Mouse (Mus musculus): ENCODE results near the gene Sin3a. TPM values are rescaled to one million over a fixed set of nuclear protein-coding genes. Genes with fewer than 3 reads are reported as not detected.

The Sin3a gene
- polyA plus RNA-seq (2015; fragmentation: Nextera tagmentation; extraction: Ambion mirVana) = 28.2 and 29.5 TPM in 2 replicates

DNA sequence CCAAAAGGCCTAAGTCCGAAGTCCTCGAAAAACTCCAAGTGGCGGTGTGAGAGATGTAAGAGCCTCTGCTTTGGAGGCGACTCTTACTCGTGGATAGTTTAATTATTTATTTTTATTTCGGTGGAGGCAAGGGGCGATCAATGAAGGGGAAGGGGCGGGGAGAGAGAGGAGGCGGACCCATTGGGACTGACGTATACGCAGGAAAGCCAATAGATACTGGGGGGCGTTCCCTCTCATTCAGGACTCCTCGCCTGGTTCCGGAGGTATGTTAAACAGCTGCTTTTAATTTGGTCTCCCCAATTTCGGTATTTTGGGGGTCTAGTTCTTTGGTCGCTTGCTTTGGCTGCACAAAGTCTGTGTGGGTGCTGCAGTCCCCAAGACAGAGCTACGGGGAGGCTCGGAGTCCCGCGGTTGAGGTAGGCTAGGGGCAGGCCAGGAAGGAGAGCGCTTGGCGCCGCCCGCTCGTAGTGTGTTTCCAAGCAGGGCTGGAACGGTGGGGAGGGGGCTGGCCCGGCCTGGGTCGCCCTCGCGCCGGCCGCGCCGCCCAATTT lies at the start of gene Sin3a:
TSS of gene Sin3a (plus strand) at position 240 of the 551 bp plus-strand sequence.
- H3K4me3 ChIP-seq (replicated peaks; ENCODE audit: low read length) = peak within 1 kb of the TSS; percentile 99
- H3K9ac ChIP-seq (replicated peaks; ENCODE audit: low read depth, low read length) = peak within 1 kb of the TSS; percentile 72
- H3K4me1 ChIP-seq (replicated peaks; ENCODE audit: control insufficient read depth, insufficient read depth, low read length) = peaks cover 22% of the 10 kb centered on the region
- H3K27ac ChIP-seq (ENCODE audit: low read length) = peak within 1 kb of the TSS; percentile 98
- no peak for ATAC-seq
- no peaks in the 10 kb centered on the region for H3K27me3 ChIP-seq (replicated peaks; ENCODE audit: control insufficient read depth, insufficient read depth, low read length)
- under 1% methylated on average over 34 of the region's 34 CpGs for WGBS
- no peaks in the 10 kb centered on the region for H3K9me3 ChIP-seq (ENCODE audit: control insufficient read depth, low read length)
- H3K36me3 ChIP-seq (ENCODE audit: control insufficient read depth, insufficient read depth) = no peaks in the 10 kb centered on the region
- peak within 1 kb of the TSS; percentile 82 for H3K4me2 ChIP-seq (ENCODE audit: low read length)

GRCm38 (mm10) chr9:57031756-57032155 lies 40.1 kb upstream of the Sin3a start:
- H3K27ac ChIP-seq (ENCODE audit: low read length) = no peak overlapping the region
- no peaks in the 10 kb centered on the region for H3K4me1 ChIP-seq (replicated peaks; ENCODE audit: control insufficient read depth, insufficient read depth, low read length)
- H3K9ac ChIP-seq (replicated peaks; ENCODE audit: low read depth, low read length) = no peak overlapping the region
- H3K36me3 ChIP-seq (ENCODE audit: control insufficient read depth, insufficient read depth) = peaks cover 21% of the 10 kb centered on the region
- ATAC-seq = no peak
- 97% methylated on average over 1 of the region's 1 CpGs for WGBS
- no peaks in the 10 kb centered on the region for H3K27me3 ChIP-seq (replicated peaks; ENCODE audit: control insufficient read depth, insufficient read depth, low read length)
- H3K9me3 ChIP-seq (ENCODE audit: control insufficient read depth, low read length) = no peaks in the 10 kb centered on the region; the same call in 1 of the 2 replicates
- H3K4me3 ChIP-seq (replicated peaks; ENCODE audit: low read length) = no peak overlapping the region
- no peak overlapping the region for H3K4me2 ChIP-seq (ENCODE audit: low read length)

- Histone ChIP-seq H3K9ac (replicated peaks; ENCODE audit: low read depth, low read length) (no peak overlapping the region), H3K4me2 (ENCODE audit: low read length) (no peak overlapping the region), H3K27ac (ENCODE audit: low read length) (no peak overlapping the region), H3K4me3 (replicated peaks; ENCODE audit: low read length) (no peak overlapping the region), H3K4me1 (replicated peaks; ENCODE audit: control insufficient read depth, insufficient read depth, low read length) (no peaks in the 10 kb centered on the region), H3K27me3 (replicated peaks; ENCODE audit: control insufficient read depth, insufficient read depth, low read length) (no peaks in the 10 kb centered on the region), H3K36me3 (ENCODE audit: control insufficient read depth, insufficient read depth) (peaks cover 9% of the 10 kb centered on the region), H3K9me3 (ENCODE audit: control insufficient read depth, low read length) (no peaks in the 10 kb centered on the region)
- WGBS = 92% methylated on average over 1 of the region's 1 CpGs
- no peak for ATAC-seq
These were observed 15.6 kb upstream of the Sin3a start for GRCm38 (mm10) chr9:57056237-57056636.

DNA sequence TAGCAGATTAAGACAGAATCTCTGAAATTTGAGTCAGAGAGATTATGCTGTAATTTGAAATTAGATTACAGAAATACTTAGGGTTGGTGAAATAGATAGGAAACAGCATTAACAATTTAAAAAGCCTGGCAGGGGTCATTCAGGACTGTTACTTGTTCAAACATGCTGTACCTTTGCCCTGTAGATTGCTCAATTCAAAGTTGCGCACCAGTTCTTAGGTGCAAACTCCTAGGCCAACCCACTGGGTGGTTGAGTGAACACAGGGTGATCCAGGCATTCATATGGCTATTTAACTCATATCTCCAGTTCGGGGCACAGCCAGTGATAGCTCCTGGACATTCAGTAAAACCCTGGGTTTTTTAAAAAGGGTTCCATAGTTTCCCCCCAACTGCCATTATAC lies 7.7 kb upstream of the Sin3a start:
- WGBS = 96% methylated on average over 2 of the region's 2 CpGs

DNA sequence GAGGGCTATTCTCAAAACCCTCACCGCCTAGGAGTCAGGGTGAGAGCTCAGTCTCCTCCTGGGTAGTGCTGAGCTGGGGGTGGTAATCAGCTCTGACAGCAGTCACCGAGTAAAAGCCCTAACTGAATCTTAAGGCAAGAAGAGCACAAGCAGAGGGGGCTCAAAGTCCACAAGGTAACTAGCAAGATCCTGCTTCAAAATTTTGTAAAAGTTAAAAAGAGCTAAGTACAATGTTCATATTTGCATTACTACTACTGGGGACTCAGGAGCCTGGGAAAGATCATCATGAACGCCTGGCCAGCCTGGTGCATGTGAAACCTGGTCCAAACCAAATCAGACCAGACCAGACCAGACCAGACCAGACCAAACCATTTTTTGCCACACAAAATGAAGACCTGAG lies 3.6 kb upstream of the Sin3a start:
- Histone ChIP-seq H3K4me3 (replicated peaks; ENCODE audit: low read length) (no peak overlapping the region), H3K4me1 (replicated peaks; ENCODE audit: control insufficient read depth, insufficient read depth, low read length) (peaks cover 6% of the 10 kb centered on the region), H3K27me3 (replicated peaks; ENCODE audit: control insufficient read depth, insufficient read depth, low read length) (no peaks in the 10 kb centered on the region), H3K4me2 (ENCODE audit: low read length) (no peak overlapping the region), H3K9me3 (ENCODE audit: control insufficient read depth, low read length) (no peaks in the 10 kb centered on the region), H3K36me3 (ENCODE audit: control insufficient read depth, insufficient read depth) (no peaks in the 10 kb centered on the region), H3K9ac (replicated peaks; ENCODE audit: low read depth, low read length) (no peak overlapping the region), H3K27ac (ENCODE audit: low read length) (no peak overlapping the region)
- no peak for ATAC-seq
- 69% methylated on average over 3 of the region's 3 CpGs for WGBS

More for the DNA sequence above, 7.7 kb upstream of the Sin3a start:
- H3K9me3 ChIP-seq (ENCODE audit: control insufficient read depth, low read length) = no peaks in the 10 kb centered on the region
- H3K36me3 ChIP-seq (ENCODE audit: control insufficient read depth, insufficient read depth) = peaks cover 5% of the 10 kb centered on the region; the same call in 1 of the 2 replicates
- no peak overlapping the region for H3K4me3 ChIP-seq (replicated peaks; ENCODE audit: low read length)
- H3K27me3 ChIP-seq (replicated peaks; ENCODE audit: control insufficient read depth, insufficient read depth, low read length) = no peaks in the 10 kb centered on the region
- no peak overlapping the region for H3K4me2 ChIP-seq (ENCODE audit: low read length)
- ATAC-seq = no peak
- H3K4me1 ChIP-seq (replicated peaks; ENCODE audit: control insufficient read depth, insufficient read depth, low read length) = no peaks in the 10 kb centered on the region
- no peak overlapping the region for H3K27ac ChIP-seq (ENCODE audit: low read length)
- no peak overlapping the region for H3K9ac ChIP-seq (replicated peaks; ENCODE audit: low read depth, low read length)

DNA sequence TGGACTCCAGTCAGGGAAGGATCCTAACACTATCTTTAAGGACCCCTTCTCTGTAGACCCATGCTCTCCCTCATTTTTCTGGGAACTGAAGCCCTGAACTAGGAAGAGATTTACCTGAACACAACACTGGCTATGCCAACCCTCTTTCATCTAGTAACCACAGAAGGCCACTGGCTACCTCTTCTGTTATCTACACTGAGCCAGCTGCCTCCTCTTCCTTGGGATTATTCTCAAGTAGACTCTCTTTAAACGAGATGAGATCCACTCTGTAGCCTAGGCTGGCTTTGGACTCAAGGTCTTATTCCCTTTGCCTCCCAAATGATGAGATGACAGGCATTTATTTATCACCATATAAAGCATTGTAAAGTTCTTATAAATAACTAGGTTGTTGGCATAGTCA lies 1.6 kb upstream of the Sin3a start:
- no peak overlapping the region for H3K9ac ChIP-seq (replicated peaks; ENCODE audit: low read depth, low read length)
- H3K36me3 ChIP-seq (ENCODE audit: control insufficient read depth, insufficient read depth) = no peaks in the 10 kb centered on the region
- peaks cover 21% of the 10 kb centered on the region for H3K4me1 ChIP-seq (replicated peaks; ENCODE audit: control insufficient read depth, insufficient read depth, low read length)
- H3K9me3 ChIP-seq (ENCODE audit: control insufficient read depth, low read length) = no peaks in the 10 kb centered on the region
- H3K4me2 ChIP-seq (ENCODE audit: low read length) = no peak overlapping the region
- WGBS = 52% methylated on average over 1 of the region's 1 CpGs
- no peak overlapping the region for H3K4me3 ChIP-seq (replicated peaks; ENCODE audit: low read length)
- no peaks in the 10 kb centered on the region for H3K27me3 ChIP-seq (replicated peaks; ENCODE audit: control insufficient read depth, insufficient read depth, low read length)
- ATAC-seq = no peak
- H3K27ac ChIP-seq (ENCODE audit: low read length) = no peak overlapping the region

- Histone ChIP-seq H3K4me2 (ENCODE audit: low read length) (peak overlapping the region; percentile 82), H3K27ac (ENCODE audit: low read length) (no peak overlapping the region), H3K27me3 (replicated peaks; ENCODE audit: control insufficient read depth, insufficient read depth, low read length) (no peaks in the 10 kb centered on the region), H3K4me3 (replicated peaks; ENCODE audit: low read length) (peak overlapping the region; percentile 99), H3K4me1 (replicated peaks; ENCODE audit: control insufficient read depth, insufficient read depth, low read length) (peaks cover 22% of the 10 kb centered on the region), H3K36me3 (ENCODE audit: control insufficient read depth, insufficient read depth) (no peaks in the 10 kb centered on the region), H3K9ac (replicated peaks; ENCODE audit: low read depth, low read length) (peak overlapping the region; percentile 72), H3K9me3 (ENCODE audit: control insufficient read depth, low read length) (no peaks in the 10 kb centered on the region)
- no peak for ATAC-seq
- WGBS = 22% methylated on average over 5 of the region's 5 CpGs
These were observed 867 bp upstream of the Sin3a start for GRCm38 (mm10) chr9:57070800-57071545.

DNA sequence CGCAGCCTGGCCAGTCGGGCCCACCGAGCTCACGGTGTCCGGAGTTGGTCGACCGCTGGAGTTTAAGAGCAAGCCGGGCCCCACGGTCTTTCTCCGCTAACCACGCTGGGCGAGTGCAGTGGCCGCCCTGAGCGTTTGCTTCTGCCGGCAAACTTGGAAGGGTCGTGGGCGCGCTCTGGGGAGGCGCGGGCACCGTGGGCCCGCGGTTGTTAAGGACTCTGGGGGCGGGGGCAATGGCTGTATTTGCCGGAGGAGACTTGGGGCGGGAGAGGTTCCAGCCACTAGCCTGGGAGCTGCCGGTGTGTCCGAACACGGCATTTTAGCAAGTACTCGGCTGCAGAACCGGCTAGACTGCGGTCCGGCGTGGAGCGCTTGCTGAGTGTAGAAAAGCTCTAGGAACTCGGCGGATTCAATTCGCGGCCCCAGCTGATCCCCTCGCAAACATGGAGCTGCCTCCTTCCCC lies 717 bp downstream of the Sin3a start:
- Histone ChIP-seq H3K9me3 (ENCODE audit: control insufficient read depth, low read length) (no peaks in the 10 kb centered on the region), H3K36me3 (ENCODE audit: control insufficient read depth, insufficient read depth) (no peaks in the 10 kb centered on the region), H3K4me2 (ENCODE audit: low read length) (peak overlapping the region; percentile 82), H3K27ac (ENCODE audit: low read length) (peak overlapping the region; percentile 98), H3K27me3 (replicated peaks; ENCODE audit: control insufficient read depth, insufficient read depth, low read length) (no peaks in the 10 kb centered on the region), H3K4me3 (replicated peaks; ENCODE audit: low read length) (peak overlapping the region; percentile 99), H3K9ac (replicated peaks; ENCODE audit: low read depth, low read length) (peak overlapping the region; percentile 72), H3K4me1 (replicated peaks; ENCODE audit: control insufficient read depth, insufficient read depth, low read length) (peaks cover 25% of the 10 kb centered on the region)
- ATAC-seq = no peak
- under 1% methylated on average over 40 of the region's 40 CpGs for WGBS

- Histone ChIP-seq H3K9me3 (ENCODE audit: control insufficient read depth, low read length) (no peaks in the 10 kb centered on the region), H3K4me3 (replicated peaks; ENCODE audit: low read length) (peak overlapping the region; percentile 99), H3K4me1 (replicated peaks; ENCODE audit: control insufficient read depth, insufficient read depth, low read length) (peaks cover 28% of the 10 kb centered on the region), H3K4me2 (ENCODE audit: low read length) (peak overlapping the region; percentile 96), H3K36me3 (ENCODE audit: control insufficient read depth, insufficient read depth) (no peaks in the 10 kb centered on the region), H3K27me3 (replicated peaks; ENCODE audit: control insufficient read depth, insufficient read depth, low read length) (no peaks in the 10 kb centered on the region), H3K9ac (replicated peaks; ENCODE audit: low read depth, low read length) (peak overlapping the region; percentile 72), H3K27ac (ENCODE audit: low read length) (peak overlapping the region; percentile 98)
- WGBS = 0% methylated on average over 54 of the region's 54 CpGs
- ATAC-seq = peak; percentile 70
These were observed 1.3 kb downstream of the Sin3a start for GRCm38 (mm10) chr9:57072989-57073789.

All from forebrain, embryonic 16.5 days (tissue).